ENCODE assay signal across 29 mouse cellular contexts in genomic region chr14:103093670-103094069, GRCm38 (mm10). TPM values are rescaled to one million over a fixed set of nuclear protein-coding genes. Genes with fewer than 3 reads are reported as not detected.
DNase-seq lines count a peak whose midpoint lies in the region; ATAC-seq and TF ChIP-seq lines count a peak whose summit lies in the region.
"Had no signal": no experiment of that assay in that cellular context is flagged by ENCODE, and none has a peak within 500 bp of the region (broad histone marks: within the 10 kb centered on the region; RNA-seq: fewer than 3 reads in every experiment).

No protein-coding gene starts in this region.

- no peak for TF ChIP-seq POLR2A in ES-Bruce4 (IDR thresholded peaks at IDR 0.05; ENCODE audit: insufficient read depth, low read length)

- intact Hi-C loops in heart, postnatal 25 days (cut with DNase I), result no loop called here

- no peak for ATAC-seq in heart, embryonic 16.5 days (replicated peaks; ENCODE audit: extremely low read depth, insufficient read depth, low FRiP score)
- peak; percentile 21; the same call in 1 of the 2 replicates for ATAC-seq in intestine, postnatal 0 days
- ATAC-seq: forebrain, embryonic 16.5 days; hindbrain, postnatal 0 days; liver, embryonic 12.5 days; midbrain, embryonic 15.5 days had no signal

- H3K9ac ChIP-seq in heart, embryonic 16.5 days (ENCODE audit: low read length), result 0 out of 2 replicates have a peak overlapping the region, but pooled peaks have one; percentile 15
- peak overlapping the region; percentile 58 for H3K9ac ChIP-seq in ES-Bruce4 (ENCODE audit: low read depth, poor library complexity, severe bottlenecking)
- no peak overlapping the region for H3K9ac ChIP-seq in intestine, postnatal 0 days (ENCODE audit: low read depth, low read length)
- H3K9ac ChIP-seq: limb, embryonic 12.5 days; liver, embryonic 12.5 days; midbrain, embryonic 15.5 days had no signal

- H3K9me3 ChIP-seq in heart, embryonic 16.5 days (replicated peaks; ENCODE audit: control insufficient read depth, low read length), result no peaks in the 10 kb centered on the region
- no peaks in the 10 kb centered on the region for H3K9me3 ChIP-seq in ES-Bruce4 (replicated peaks; ENCODE audit: control insufficient read depth, insufficient read depth, low read length, poor library complexity, severe bottlenecking)
- H3K9me3 ChIP-seq in intestine, postnatal 0 days (ENCODE audit: control insufficient read depth), result no peaks in the 10 kb centered on the region
- H3K9me3 ChIP-seq: embryonic facial prominence, embryonic 10.5 days; heart, embryonic 10.5 days; limb, embryonic 12.5 days; liver, embryonic 12.5 days; midbrain, embryonic 15.5 days had no signal

- no peak overlapping the region for H3K4me2 ChIP-seq in heart, embryonic 16.5 days (ENCODE audit: low read depth, low read length)
- H3K4me2 ChIP-seq in intestine, postnatal 0 days (replicated peaks; ENCODE audit: low read depth), result peak overlapping the region; percentile 22; the same call in 1 of the 2 replicates
- H3K4me2 ChIP-seq: limb, embryonic 12.5 days; liver, embryonic 12.5 days; midbrain, embryonic 15.5 days had no signal

- no peak overlapping the region for H3K27ac ChIP-seq in heart, embryonic 16.5 days (ENCODE audit: low read length)
- peak overlapping the region; percentile 28; the same call in 1 of the 2 replicates for H3K27ac ChIP-seq in ES-Bruce4 (ENCODE audit: insufficient read depth, low read length)
- no peak overlapping the region for H3K27ac ChIP-seq in intestine, postnatal 0 days (ENCODE audit: low read depth, low read length)
- H3K27ac ChIP-seq: embryonic facial prominence, embryonic 10.5 days; heart, embryonic 10.5 days; hindbrain, postnatal 0 days; layer of hippocampus, adult 2 months; limb, embryonic 12.5 days; liver, embryonic 12.5 days; midbrain, embryonic 15.5 days had no signal

- no peak for DNase-seq in heart, postnatal 25 days (ENCODE audit: low spot score)
- DNase-seq in CD4-positive helper T cell, adult 2 months (ENCODE audit: low read depth, low spot score), result peak; percentile 20
- no peak for DNase-seq in urinary bladder, postnatal 14 days (ENCODE audit: low spot score)
- DNase-seq in cerebellum, postnatal 25 days, result no peak
- DNase-seq: adrenal gland, postnatal 36 days; cerebellum, adult 9-11 months; gastrocnemius, postnatal 25 days; heart, postnatal 10 days; kidney, adult 8-10 months; kidney, postnatal 25 days; lung, adult 2 months; lung, postnatal 14 days; right cerebral cortex, adult 18-20 months had no signal

- H3K36me3 ChIP-seq in heart, embryonic 16.5 days (ENCODE audit: control insufficient read depth, insufficient read depth), result peaks cover 15% of the 10 kb centered on the region
- H3K36me3 ChIP-seq in ES-Bruce4 (ENCODE audit: control insufficient read depth, insufficient read depth, low read length, poor library complexity, severe bottlenecking), result peaks cover 69% of the 10 kb centered on the region
- peaks cover 17% of the 10 kb centered on the region for H3K36me3 ChIP-seq in intestine, postnatal 0 days (ENCODE audit: control insufficient read depth, insufficient read depth)

- peaks cover 21% of the 10 kb centered on the region for H3K4me1 ChIP-seq in heart, embryonic 16.5 days (ENCODE audit: control insufficient read depth, insufficient read depth, low read length)
- peaks cover 2% of the 10 kb centered on the region for H3K4me1 ChIP-seq in ES-Bruce4 (ENCODE audit: control insufficient read depth, insufficient read depth, low read length)
- H3K4me1 ChIP-seq in intestine, postnatal 0 days (replicated peaks; ENCODE audit: control insufficient read depth, insufficient read depth, low read length), result peaks cover 4% of the 10 kb centered on the region; the same call in 1 of the 2 replicates

- TF ChIP-seq CTCF in ES-Bruce4 (IDR thresholded peaks at IDR 0.05; ENCODE audit: low read depth, low read length), result no peak
- TF ChIP-seq CTCF in intestine, postnatal 0 days (IDR thresholded peaks at IDR 0.05; ENCODE audit: low read depth), result no peak

- 48% methylated on average over 4 of the region's 4 CpGs for WGBS in heart, embryonic 16.5 days
- WGBS in intestine, postnatal 0 days, result 29% methylated on average over 4 of the region's 4 CpGs

- no peak for TF ChIP-seq EP300 in ES-Bruce4 (IDR thresholded peaks at IDR 0.05; ENCODE audit: insufficient read depth, low read depth, low read length)

- no peak overlapping the region for H3K4me3 ChIP-seq in heart, embryonic 16.5 days (ENCODE audit: low read length)
- no peak overlapping the region for H3K4me3 ChIP-seq in ES-Bruce4 (ENCODE audit: low read depth, low read length)
- no peak overlapping the region for H3K4me3 ChIP-seq in intestine, postnatal 0 days (ENCODE audit: low read depth, low read length)
- H3K4me3 ChIP-seq: embryonic facial prominence, embryonic 10.5 days; heart, embryonic 10.5 days; layer of hippocampus, adult 2 months; limb, embryonic 12.5 days; liver, embryonic 12.5 days; midbrain, embryonic 15.5 days; myocyte had no signal

- H3K27me3 ChIP-seq in heart, embryonic 16.5 days (ENCODE audit: control insufficient read depth, insufficient read depth, low read length), result no peaks in the 10 kb centered on the region
- no peaks in the 10 kb centered on the region for H3K27me3 ChIP-seq in ES-Bruce4 (ENCODE audit: control insufficient read depth, insufficient read depth, low read length, poor library complexity, severe bottlenecking)
- H3K27me3 ChIP-seq in intestine, postnatal 0 days (replicated peaks; ENCODE audit: control insufficient read depth, insufficient read depth, low read length), result no peaks in the 10 kb centered on the region
- H3K27me3 ChIP-seq: limb, embryonic 12.5 days; liver, embryonic 12.5 days; midbrain, embryonic 15.5 days had no signal

RNA-seq across cellular contexts. Expression of gene Fbxl3, which starts 5.7 kb away (rescaled TPM):
- 18.0 and 19.0 TPM in 2 replicates for polyA plus RNA-seq in heart, embryonic 16.5 days (2015; fragmentation: Nextera tagmentation; extraction: Ambion mirVana)
- total RNA-seq in heart, postnatal 25 days (2021), result 10 to 100 TPM; 53.9 to 55.5 TPM
- 79.9 and 89.9 TPM in 2 replicates for polyA plus RNA-seq in ES-Bruce4 (2011; ENCODE audit: insufficient read depth, insufficient read length, low read depth, missing spikeins)
- polyA plus RNA-seq in intestine, postnatal 0 days (2015; fragmentation: Nextera tagmentation; extraction: Ambion mirVana), result 21.7 and 22.1 TPM in 2 replicates

RNA-seq across cellular contexts. Expression of gene Cln5, which starts 23.7 kb away (rescaled TPM):
- polyA plus RNA-seq in heart, embryonic 16.5 days (2015; fragmentation: Nextera tagmentation; extraction: Ambion mirVana), result 27.6 and 27.7 TPM in 2 replicates
- total RNA-seq in heart, postnatal 25 days (2021), result 10 to 100 TPM; 17.1 to 18.7 TPM
- 36.3 and 38.7 TPM in 2 replicates for polyA plus RNA-seq in ES-Bruce4 (2011; ENCODE audit: insufficient read depth, insufficient read length, low read depth, missing spikeins)
- polyA plus RNA-seq in intestine, postnatal 0 days (2015; fragmentation: Nextera tagmentation; extraction: Ambion mirVana), result 15.7 and 17.1 TPM in 2 replicates

RNA-seq across cellular contexts. Expression of gene Acod1, which starts 46.9 kb away (rescaled TPM):
- polyA plus RNA-seq in heart, embryonic 16.5 days (2015; fragmentation: Nextera tagmentation; extraction: Ambion mirVana), result 0.07 TPM in 1 of 2 replicates, not detected in the other
- total RNA-seq in heart, postnatal 25 days (2021), result not detected
- polyA plus RNA-seq in ES-Bruce4 (2011; ENCODE audit: insufficient read depth, insufficient read length, low read depth, missing spikeins), result not detected in 2 replicates
- polyA plus RNA-seq in intestine, postnatal 0 days (2015; fragmentation: Nextera tagmentation; extraction: Ambion mirVana), result not detected in 2 replicates
- total RNA-seq: adrenal gland, adult 18-20 months; adrenal gland, postnatal 36 days; gastrocnemius, postnatal 25 days; heart, postnatal 10 days; hindbrain, postnatal 0 days; layer of hippocampus, adult 2 months; left cerebral cortex, postnatal 10 days had no signal
- polyA plus RNA-seq: embryonic facial prominence, embryonic 10.5 days; forebrain, embryonic 16.5 days; hindbrain, embryonic 11.5 days; hindbrain, postnatal 0 days; limb, embryonic 12.5 days; midbrain, embryonic 15.5 days; myocyte; neural tube, embryonic 14.5 days had no signal
